Mouse (Mus musculus) hindbrain, embryonic 16.5 days (tissue): ENCODE measurements at regions not wholly inside any gene's neighbourhood (a gene's known extent, or its start where the extent isn't known, plus 50 kb on each side); places are given as distances from the start of the nearest gene placed in this dataset.
A peak's percentile ranks its signal among the peaks of the same experiment; 100 is the strongest.

Experiments used
- ATAC-seq: fragments of 200-750 bp; cut with Nextera tagmentation; 2 replicates; pipeline ENCODE4 v1.8.0; 2017; ENCODE audit warnings: moderate TSS enrichment, moderate library complexity
- H3K27ac ChIP-seq: fragments of 300-500 bp; sonication (generic); 2 replicates; pipeline ENCODE4 v1.5.1; 2014; ENCODE audit warnings: low read depth, mild to moderate bottlenecking, control low read depth, low read length, moderate library complexity
- H3K27me3 ChIP-seq: fragments of 300-500 bp; sonication (generic); replicated peaks from 2 replicates; pipeline ENCODE4 v1.6.1; 2014; ENCODE audit warnings: low read length; ENCODE audit not compliant: control insufficient read depth, insufficient read depth
- H3K36me3 ChIP-seq: fragments of 300-500 bp; sonication (generic); 2 replicates; pipeline ENCODE4 v1.6.1; 2014; ENCODE audit warnings: mild to moderate bottlenecking, low read length, moderate library complexity, mixed read lengths; ENCODE audit not compliant: control insufficient read depth, insufficient read depth
- H3K4me1 ChIP-seq: fragments of 300-500 bp; sonication (generic); 2 replicates; pipeline ENCODE4 v1.6.1; 2014; ENCODE audit warnings: low read depth, low read length; ENCODE audit not compliant: control insufficient read depth, insufficient read depth
- H3K4me2 ChIP-seq: fragments of 300-500 bp; sonication (generic); 2 replicates; pipeline ENCODE4 v1.6.1; 2014; ENCODE audit warnings: mild to moderate bottlenecking, low read length, control low read depth, moderate library complexity
- H3K4me3 ChIP-seq: fragments of 300-500 bp; sonication (generic); 2 replicates; pipeline ENCODE4 v1.5.1; 2014; ENCODE audit warnings: mild to moderate bottlenecking, low read length, control low read depth, moderate library complexity
- H3K9ac ChIP-seq: fragments of 300-500 bp; sonication (generic); 2 replicates; pipeline ENCODE4 v1.6.1; 2014; ENCODE audit warnings: low read depth, mild to moderate bottlenecking, control low read depth, low read length, moderate library complexity
- H3K9me3 ChIP-seq: fragments of 300-500 bp; sonication (generic); 2 replicates; pipeline ENCODE4 v1.6.1; 2014; ENCODE audit warnings: mild to moderate bottlenecking, low read length, moderate library complexity; ENCODE audit not compliant: control insufficient read depth
- WGBS: fragments of 180-500 bp; shearing (Covaris S2); extraction: QIAGEN DNeasy Blood & Tissue Kit; methylation state at CpG from one replicate; pipeline ENCODE4 v1.1.7; 2014; 5-methylcytosine and 5-hydroxymethylcytosine counted together

DNA sequence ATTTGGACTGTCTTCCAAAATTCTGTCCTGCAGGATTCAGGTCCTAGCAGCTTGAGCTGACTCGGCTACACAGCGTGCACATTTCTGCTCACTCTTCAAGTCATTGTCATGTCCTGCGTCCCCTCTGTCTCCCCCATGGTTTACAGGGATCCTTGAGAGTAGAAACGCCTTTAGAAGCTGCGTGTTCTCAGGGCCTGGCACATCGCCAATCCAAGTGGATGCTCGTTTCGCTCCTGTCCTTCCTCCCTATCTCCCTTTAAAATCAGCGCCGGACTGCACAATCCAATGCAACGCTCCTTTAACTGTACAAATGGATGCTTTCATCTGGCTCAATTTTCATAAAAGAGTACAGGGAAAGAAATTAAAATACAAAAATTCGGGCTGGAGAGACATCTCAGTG is 201.6 kb downstream of the Cdh26 start:
- ATAC-seq = no peak
- peaks cover 10% of the 10 kb centered on the region for H3K4me1 ChIP-seq
- WGBS = 61% methylated on average over 12 of the region's 12 CpGs

DNA sequence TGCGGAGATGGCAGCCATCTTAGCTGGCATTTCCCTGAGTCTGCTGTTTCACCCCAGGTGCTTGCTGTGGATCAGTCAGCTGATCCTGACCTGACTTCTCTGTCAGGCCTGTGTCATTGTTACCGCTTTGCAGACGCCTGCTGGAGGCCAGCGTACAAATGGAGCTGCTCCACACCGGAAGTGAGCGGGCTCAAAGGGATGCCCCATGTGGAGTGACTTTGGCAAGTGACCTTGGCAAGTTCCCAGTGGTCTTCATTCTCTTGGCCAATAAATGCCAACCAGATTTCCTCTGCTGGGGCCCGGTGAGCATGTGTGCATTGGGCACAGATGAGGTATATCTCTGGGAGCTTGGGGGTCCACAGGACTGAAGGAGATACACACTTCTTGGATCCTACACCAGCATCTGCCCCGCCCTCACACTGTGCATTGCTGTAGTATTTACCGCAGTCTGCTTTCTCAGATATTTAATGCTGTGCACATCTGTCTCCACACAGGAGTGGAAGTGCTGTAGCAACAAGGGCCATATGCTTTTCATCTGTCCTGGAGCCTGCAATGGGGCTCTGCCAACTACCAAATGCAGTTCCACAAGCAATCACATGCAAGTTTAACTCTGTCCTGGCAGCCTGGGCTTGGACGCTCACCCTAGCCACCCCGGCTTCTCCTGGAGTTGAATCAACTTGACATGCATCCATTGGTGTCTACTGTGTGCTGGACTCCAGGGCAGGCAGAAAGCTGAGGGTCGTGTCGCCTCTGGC is 202.7 kb downstream of the Cdh26 start:
- H3K27ac ChIP-seq = no peak overlapping the region
- H3K4me3 ChIP-seq = no peak overlapping the region
- no peak overlapping the region for H3K4me2 ChIP-seq
- ATAC-seq = peak; percentile 53; the same call in 1 of the 2 replicates
- no peaks in the 10 kb centered on the region for H3K27me3 ChIP-seq
- no peaks in the 10 kb centered on the region for H3K36me3 ChIP-seq
- H3K9ac ChIP-seq = no peak overlapping the region
- WGBS = 67% methylated on average over 13 of the region's 13 CpGs
- H3K4me1 ChIP-seq = peaks cover 10% of the 10 kb centered on the region
- no peaks in the 10 kb centered on the region for H3K9me3 ChIP-seq

More for the DNA sequence above, 201.6 kb downstream of the Cdh26 start:
- Histone ChIP-seq H3K27me3 (no peaks in the 10 kb centered on the region), H3K27ac (no peak overlapping the region), H3K36me3 (no peaks in the 10 kb centered on the region), H3K4me2 (no peak overlapping the region), H3K9ac (no peak overlapping the region), H3K9me3 (no peaks in the 10 kb centered on the region), H3K4me3 (no peak overlapping the region)

DNA sequence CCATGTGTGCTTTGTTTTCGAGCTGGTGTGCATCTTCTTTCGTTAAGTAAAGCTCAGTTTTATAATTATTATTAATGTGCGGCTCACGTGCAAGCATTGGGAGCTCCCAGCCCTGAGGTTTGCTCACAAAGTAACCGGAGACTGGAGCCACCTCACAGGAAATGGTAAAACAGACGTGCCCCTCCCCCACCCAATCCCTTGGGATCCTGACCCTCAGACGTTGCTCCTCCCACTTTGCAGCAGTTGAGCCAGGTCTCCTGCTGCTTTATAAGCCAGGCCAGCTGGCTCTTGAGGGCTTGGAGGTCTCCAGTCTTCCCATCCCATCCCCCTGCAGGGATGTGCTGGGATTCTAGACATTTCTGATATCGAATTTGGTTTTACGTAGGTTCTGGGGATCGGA is 203.8 kb downstream of the Cdh26 start:
- Histone ChIP-seq H3K9ac (no peak overlapping the region), H3K4me3 (no peak overlapping the region), H3K27me3 (no peaks in the 10 kb centered on the region), H3K27ac (no peak overlapping the region), H3K9me3 (no peaks in the 10 kb centered on the region), H3K36me3 (no peaks in the 10 kb centered on the region), H3K4me2 (no peak overlapping the region), H3K4me1 (peaks cover 8% of the 10 kb centered on the region)
- ATAC-seq = no peak
- 51% methylated on average over 10 of the region's 10 CpGs for whole genome bisulfite sequencing

DNA sequence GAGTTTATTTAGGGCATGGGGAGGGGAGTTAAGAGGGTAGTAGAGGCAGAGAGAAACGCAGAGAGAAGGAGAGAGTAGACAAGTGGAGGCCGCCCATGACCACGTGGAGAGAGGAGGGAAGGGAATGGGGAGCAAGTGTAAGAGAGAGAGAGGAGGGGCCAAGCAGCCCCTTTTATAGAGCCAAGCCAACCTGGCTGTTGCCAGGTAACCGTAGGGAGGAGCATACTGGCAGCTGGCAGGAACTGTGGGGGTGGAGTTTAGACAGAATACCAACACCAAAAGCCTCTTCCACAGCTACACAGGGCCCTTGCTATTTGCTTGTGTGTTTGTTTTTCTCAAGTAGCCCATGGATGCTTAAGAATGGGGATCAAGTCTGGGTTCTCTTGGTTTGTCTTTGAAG is 205.4 kb downstream of the Cdh26 start:
- Histone ChIP-seq H3K9ac (no peak overlapping the region), H3K27me3 (no peaks in the 10 kb centered on the region), H3K36me3 (no peaks in the 10 kb centered on the region), H3K4me1 (peaks cover 8% of the 10 kb centered on the region), H3K4me3 (no peak overlapping the region), H3K9me3 (no peaks in the 10 kb centered on the region), H3K4me2 (no peak overlapping the region), H3K27ac (no peak overlapping the region)
- ATAC-seq = peak; percentile 78
- 38% methylated on average over 4 of the region's 4 CpGs for WGBS

DNA sequence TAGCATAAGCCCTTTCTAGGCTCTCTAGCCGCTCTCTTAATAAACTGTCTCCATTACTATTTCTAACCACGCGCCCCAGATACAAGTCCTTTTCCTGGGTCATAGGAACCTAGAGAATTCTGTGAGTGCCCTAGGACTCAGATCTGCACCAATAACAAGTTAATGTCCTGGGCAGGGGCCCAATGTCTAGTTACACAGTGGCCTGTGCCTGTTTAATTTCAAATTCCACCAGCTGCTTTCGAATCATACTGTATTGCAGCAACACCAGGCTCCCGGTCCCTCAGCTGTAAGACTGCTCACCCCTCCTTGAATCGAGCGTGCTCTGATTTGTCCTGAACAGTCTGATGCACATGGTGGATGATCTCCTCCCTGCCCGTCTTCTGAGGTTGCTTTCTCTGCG is 206.6 kb downstream of the Cdh26 start:
- H3K4me1 ChIP-seq = peaks cover 8% of the 10 kb centered on the region
- no peak for ATAC-seq
- H3K9ac ChIP-seq = no peak overlapping the region
- 91% methylated on average over 9 of the region's 9 CpGs for WGBS
- H3K4me2 ChIP-seq = no peak overlapping the region
- H3K27me3 ChIP-seq = no peaks in the 10 kb centered on the region
- H3K4me3 ChIP-seq = no peak overlapping the region
- H3K9me3 ChIP-seq = no peaks in the 10 kb centered on the region
- no peak overlapping the region for H3K27ac ChIP-seq
- no peaks in the 10 kb centered on the region for H3K36me3 ChIP-seq

DNA sequence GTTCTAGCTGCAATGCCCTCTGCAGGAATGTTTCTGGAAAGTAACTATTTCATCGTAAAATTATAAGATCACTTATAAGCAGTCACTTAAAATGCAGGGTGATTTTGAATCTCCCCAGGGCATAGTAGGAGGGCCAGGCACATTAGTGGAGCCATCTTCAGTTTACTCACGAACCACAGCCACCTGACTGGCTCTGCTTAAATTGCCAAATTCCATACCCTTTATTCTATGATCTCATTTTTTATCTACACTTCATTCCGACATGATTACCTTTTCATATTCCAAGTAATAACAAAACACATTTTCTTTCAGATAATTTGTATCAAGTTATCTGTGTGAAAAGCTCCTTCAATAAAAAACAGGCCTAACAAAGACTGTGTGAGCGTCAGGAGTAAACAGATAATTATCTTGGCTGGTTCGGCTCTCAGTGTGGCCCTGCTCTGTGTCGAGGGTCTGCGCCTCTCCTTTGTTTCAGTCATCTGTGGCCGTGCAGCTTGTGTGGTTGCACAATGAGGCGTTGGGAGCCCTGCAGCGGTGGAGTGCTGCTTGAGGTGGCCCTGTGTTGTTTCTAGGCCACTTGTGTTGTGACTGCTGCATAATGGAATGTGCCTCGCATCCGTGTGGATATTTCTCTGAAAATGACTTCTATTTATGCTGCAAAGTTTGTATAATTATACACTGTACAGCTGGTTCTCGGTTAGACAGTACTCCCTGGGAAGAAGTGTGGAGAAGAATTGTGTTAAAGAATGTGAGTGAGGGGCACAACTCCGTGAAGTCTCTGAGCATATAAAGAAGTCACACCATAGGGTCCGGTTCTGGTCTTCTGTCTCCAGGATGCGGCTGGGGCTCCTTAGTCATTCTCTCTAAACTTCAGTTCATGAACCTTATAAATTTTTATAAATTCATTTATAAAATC is 212.1 kb downstream of the Cdh26 start:
- peaks cover 3% of the 10 kb centered on the region for H3K4me1 ChIP-seq
- H3K4me3 ChIP-seq = no peak overlapping the region

DNA sequence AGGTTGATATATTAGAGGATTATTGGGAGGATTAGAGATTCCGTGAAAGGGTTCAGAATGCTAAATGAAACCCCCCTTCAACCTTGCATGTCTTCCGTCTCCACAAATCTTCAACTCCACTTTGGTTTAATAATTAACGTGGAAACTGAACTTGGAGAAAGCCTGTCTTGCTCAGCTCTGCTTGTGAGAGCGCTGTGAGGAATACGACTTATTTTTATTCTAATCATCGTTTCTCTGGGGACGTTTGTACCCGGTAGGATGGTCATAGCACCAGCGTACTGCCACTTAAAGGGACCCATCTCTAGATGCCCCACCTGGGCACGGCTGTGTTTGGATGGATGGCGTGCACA is 212.7 kb downstream of the Cdh26 start:
- Histone ChIP-seq H3K4me3 (no peak overlapping the region), H3K36me3 (no peaks in the 10 kb centered on the region), H3K27ac (no peak overlapping the region), H3K9ac (no peak overlapping the region), H3K9me3 (no peaks in the 10 kb centered on the region), H3K27me3 (no peaks in the 10 kb centered on the region; the same call in 1 of the 2 replicates), H3K4me1 (peaks cover 3% of the 10 kb centered on the region), H3K4me2 (no peak overlapping the region)
- 64% methylated on average over 11 of the region's 11 CpGs for WGBS
- no peak for ATAC-seq

More for the DNA sequence above, 212.1 kb downstream of the Cdh26 start:
- no peak overlapping the region for H3K27ac ChIP-seq
- no peak overlapping the region for H3K4me2 ChIP-seq
- H3K27me3 ChIP-seq = no peaks in the 10 kb centered on the region; the same call in 1 of the 2 replicates
- no peak overlapping the region for H3K9ac ChIP-seq
- no peaks in the 10 kb centered on the region for H3K9me3 ChIP-seq
- no peaks in the 10 kb centered on the region for H3K36me3 ChIP-seq
- 23% methylated on average over 16 of the region's 16 CpGs for WGBS
- ATAC-seq = no peak

DNA sequence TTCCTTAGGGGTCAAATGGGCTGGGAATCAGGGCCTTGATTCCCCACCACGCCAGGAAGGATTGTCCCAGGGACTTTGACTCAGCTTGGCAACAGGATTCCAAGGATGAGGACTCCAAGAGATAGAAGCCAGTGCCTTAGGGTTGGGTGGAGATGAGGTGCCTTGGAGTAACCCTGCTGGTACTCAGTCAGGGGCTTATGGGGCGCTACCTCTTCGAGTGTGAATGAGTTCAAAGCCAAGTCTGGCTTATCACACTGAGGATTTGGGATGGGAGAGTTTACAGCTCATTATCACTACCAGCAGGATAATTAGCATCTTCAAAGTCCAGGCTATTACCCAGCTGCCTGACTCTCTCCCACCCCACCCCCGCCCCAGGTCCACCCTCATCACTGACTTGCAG is 213.5 kb downstream of the Cdh26 start:
- Histone ChIP-seq H3K4me2 (no peak overlapping the region), H3K27me3 (no peaks in the 10 kb centered on the region; the same call in 1 of the 2 replicates), H3K9ac (no peak overlapping the region), H3K4me1 (peaks cover 3% of the 10 kb centered on the region), H3K9me3 (no peaks in the 10 kb centered on the region), H3K36me3 (no peaks in the 10 kb centered on the region), H3K4me3 (no peak overlapping the region), H3K27ac (no peak overlapping the region)
- no peak for ATAC-seq
- 72% methylated on average over 3 of the region's 4 CpGs for WGBS

DNA sequence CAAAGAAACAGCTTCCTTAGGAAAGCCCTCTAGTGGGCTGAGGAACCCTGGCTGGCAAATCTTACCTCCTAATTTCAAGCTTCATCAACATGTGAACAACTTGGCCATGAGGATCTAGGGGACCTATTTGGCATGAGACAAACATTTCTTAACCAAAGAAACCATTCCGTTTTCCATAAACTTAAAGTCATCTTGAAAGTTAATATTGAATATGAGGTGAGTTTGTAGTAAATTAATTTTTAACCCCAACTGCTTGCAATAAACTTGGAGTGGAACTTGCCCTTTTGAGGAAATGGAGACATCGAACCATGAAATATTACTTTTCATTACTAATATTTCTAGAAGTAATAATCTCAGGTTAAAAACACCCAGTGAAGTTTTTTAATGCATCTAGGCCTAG is 229.7 kb downstream of the Cdh26 start:
- no peaks in the 10 kb centered on the region; the same call in 1 of the 2 replicates for H3K27me3 ChIP-seq
- ATAC-seq = no peak
- H3K4me1 ChIP-seq = no peaks in the 10 kb centered on the region; the same call in 1 of the 2 replicates
- WGBS = 90% methylated on average over 2 of the region's 2 CpGs
- no peak overlapping the region for H3K9ac ChIP-seq
- H3K36me3 ChIP-seq = no peaks in the 10 kb centered on the region
- H3K9me3 ChIP-seq = no peaks in the 10 kb centered on the region
- H3K4me3 ChIP-seq = no peak overlapping the region
- no peak overlapping the region for H3K4me2 ChIP-seq
- no peak overlapping the region for H3K27ac ChIP-seq
